Mouse (Mus musculus): Measurements from ENCODE around the gene Gm7247.

The Gm7247 gene

DNA sequence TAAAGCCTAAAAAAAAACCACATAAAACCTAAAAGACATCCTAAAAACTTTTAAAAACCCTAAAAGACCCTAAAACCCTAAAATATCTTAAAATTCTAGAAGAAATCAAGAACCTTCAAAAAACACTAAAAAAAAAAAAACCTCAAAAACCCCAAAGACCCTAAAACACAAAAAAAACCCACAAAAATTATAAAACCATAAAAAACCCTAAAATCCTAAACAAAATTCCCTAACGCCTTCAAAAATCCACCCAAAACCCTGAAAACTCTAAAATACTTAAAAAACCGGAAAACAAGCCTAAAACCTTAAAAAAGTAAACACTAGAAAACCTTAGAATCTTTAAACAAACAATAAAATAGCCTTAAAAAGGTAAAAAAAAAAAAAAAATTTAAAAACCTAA, 136.4 kb downstream of the Gm7247 start:
- 90% methylated on average over 2 of the region's 2 CpGs for WGBS

GRCm38 (mm10) chr14:51499707-51500275, 138.2 kb downstream of the Gm7247 start:
- 80% methylated on average over 2 of the region's 2 CpGs for WGBS

DNA sequence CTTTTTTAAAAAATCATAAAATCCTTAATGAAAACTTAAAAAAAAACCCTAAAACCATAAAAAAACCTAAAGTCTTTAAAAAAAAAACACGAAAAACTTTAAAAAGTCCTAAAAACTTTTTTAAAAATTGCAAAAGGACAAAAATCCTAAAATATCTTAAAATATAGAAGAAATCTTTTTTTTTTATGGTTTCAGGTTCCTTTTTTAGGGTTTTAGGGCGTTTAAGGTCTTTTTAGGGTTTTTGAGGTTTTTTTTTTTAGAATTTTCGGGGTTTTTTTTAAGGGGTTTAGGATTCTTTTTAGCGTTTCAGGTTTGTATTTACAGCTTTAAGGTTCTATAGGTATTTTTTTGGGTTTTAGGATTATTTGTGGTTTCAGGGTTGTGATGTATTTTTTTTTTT, 138.9 kb downstream of the Gm7247 start:
- WGBS, result 88% methylated on average over 4 of the region's 4 CpGs

- 93% methylated on average over 8 of the region's 8 CpGs for WGBS
Observed at GRCm38 (mm10) chr14:51507416-51507815, 145.9 kb downstream of the Gm7247 start.

DNA sequence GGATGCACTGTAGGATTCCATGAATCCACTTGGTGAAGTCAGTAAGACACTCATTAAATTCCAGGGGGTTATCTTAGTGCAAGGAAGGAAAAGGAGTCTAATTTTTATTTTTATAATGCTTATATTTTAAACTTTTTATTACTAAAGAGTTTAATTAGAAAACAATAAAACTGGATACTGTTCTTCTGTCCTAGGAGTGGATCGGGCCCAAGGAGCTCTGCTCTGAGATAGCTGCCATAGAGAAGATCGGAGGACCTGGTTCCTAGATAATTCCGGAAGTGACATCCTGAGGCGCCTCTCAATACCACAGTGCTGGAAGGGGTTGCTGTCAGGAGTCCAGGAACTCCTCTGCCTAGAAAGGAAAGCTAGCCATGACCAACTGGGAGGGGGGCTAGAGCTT, 190.9 kb downstream of the Gm7247 start, which contains the start of gene Gm5622:
Gm5622 (plus strand) TSS at position 301 of the 400 bp plus-strand sequence.
- WGBS, result 94% methylated on average over 4 of the region's 4 CpGs

- WGBS, result 86% methylated on average over 2 of the region's 2 CpGs
Observed at GRCm38 (mm10) chr14:51573963-51574362, 212.4 kb downstream of the Gm7247 start, which contains the start of gene Gm17175. Gene Gm17175, minus strand, starts transcription at chr14:51574063.

GRCm38 (mm10) chr14:51592039-51592438, 230.5 kb downstream of the Gm7247 start, which contains the start of gene Gm17174:
Gene Gm17174, minus strand, starts transcription at chr14:51592139.
- WGBS, result 92% methylated on average over 4 of the region's 4 CpGs

DNA sequence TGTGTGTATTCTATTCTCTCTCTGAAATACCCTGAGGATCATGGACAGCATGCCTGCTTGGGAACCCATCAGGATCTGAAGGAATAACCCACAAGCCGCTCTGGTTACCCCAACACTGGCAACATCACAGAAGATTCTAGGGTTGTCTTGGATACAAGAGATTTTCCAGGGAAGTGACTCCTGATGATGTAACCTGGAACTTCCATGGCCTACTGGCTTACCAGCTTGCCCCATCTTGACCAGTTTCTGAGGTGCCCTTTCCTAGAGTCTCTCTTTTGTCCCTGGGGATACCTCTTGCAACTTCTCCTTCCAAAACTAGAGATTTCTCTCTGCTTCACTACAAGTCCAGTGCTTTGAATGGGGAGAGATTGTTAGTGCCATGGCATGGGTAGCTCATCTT, 249.7 kb downstream of the Gm7247 start, which contains the start of gene Gm17078:
Gm17078 (minus strand) TSS at position 101 of the 400 bp plus-strand sequence.
- WGBS, result 79% methylated on average over 1 of the region's 1 CpGs

All from cerebral cortex, adult 2 months (tissue).